12 mouse cellular contexts compared by ENCODE assay signal in the genomic region with DNA sequence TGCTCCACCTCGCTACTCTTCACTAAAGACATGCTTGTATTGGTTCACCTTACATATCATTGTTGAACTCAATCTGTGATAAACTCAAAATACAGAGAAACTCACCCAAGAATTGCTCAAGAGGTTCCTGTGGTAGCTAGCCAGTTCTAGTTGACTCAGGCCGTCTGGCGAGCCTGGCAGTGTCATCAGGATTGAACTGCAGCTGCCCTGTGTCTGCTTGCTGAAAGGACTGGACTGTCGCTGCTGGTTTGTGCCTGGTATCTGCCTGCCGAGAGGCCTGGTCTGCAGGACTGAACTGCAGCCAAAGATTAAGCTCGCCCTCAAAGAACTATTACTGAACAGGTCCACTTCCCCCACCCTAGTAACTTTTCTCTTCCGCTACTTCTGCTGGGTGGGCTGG. TPM values are rescaled to one million over a fixed set of nuclear protein-coding genes. Genes with fewer than 3 reads are reported as not detected.
DNase-seq lines count a peak whose midpoint lies in the region; ATAC-seq lines count a peak whose summit lies in the region.
"Had no signal": no experiment of that assay in that cellular context is flagged by ENCODE, and none has a peak within 500 bp of the region (broad histone marks: within the 10 kb centered on the region; RNA-seq: fewer than 3 reads in every experiment).

No protein-coding gene starts in this region.

- intact Hi-C loops in heart, postnatal 14 days (cut with DNase I): no loop called here

- no peaks in the 10 kb centered on the region for H3K27me3 ChIP-seq in limb, embryonic 12.5 days
- no peaks in the 10 kb centered on the region for H3K27me3 ChIP-seq in limb, embryonic 10.5 days (ENCODE audit: low read depth, poor library complexity, severe bottlenecking)
- no peaks in the 10 kb centered on the region for H3K27me3 ChIP-seq in embryonic facial prominence, embryonic 14.5 days (replicated peaks; ENCODE audit: control insufficient read depth, insufficient read depth, low read length)
- H3K27me3 ChIP-seq: forebrain, embryonic 12.5 days; midbrain, embryonic 12.5 days had no signal

- H3K9ac ChIP-seq in limb, embryonic 12.5 days (replicated peaks): no peak overlapping the region
- no peak overlapping the region for H3K9ac ChIP-seq in embryonic facial prominence, embryonic 14.5 days (ENCODE audit: low read depth, low read length)
- H3K9ac ChIP-seq: forebrain, embryonic 12.5 days; midbrain, embryonic 12.5 days had no signal

- 62% methylated on average over 7 of the region's 7 CpGs for WGBS in limb, embryonic 12.5 days
- 86% methylated on average over 7 of the region's 7 CpGs for WGBS in limb, embryonic 10.5 days
- WGBS in embryonic facial prominence, embryonic 14.5 days: 64% methylated on average over 7 of the region's 7 CpGs

- H3K4me2 ChIP-seq in limb, embryonic 12.5 days: no peak overlapping the region
- no peak overlapping the region for H3K4me2 ChIP-seq in embryonic facial prominence, embryonic 14.5 days (ENCODE audit: low read depth, low read length)
- H3K4me2 ChIP-seq: forebrain, embryonic 12.5 days; midbrain, embryonic 12.5 days had no signal

- H3K36me3 ChIP-seq in limb, embryonic 12.5 days: peaks cover 38% of the 10 kb centered on the region
- H3K36me3 ChIP-seq in limb, embryonic 10.5 days: peaks cover 55% of the 10 kb centered on the region
- peaks cover 25% of the 10 kb centered on the region for H3K36me3 ChIP-seq in embryonic facial prominence, embryonic 14.5 days (ENCODE audit: control insufficient read depth, insufficient read depth, low read length)

- H3K4me3 ChIP-seq in limb, embryonic 12.5 days (replicated peaks): no peak overlapping the region
- H3K4me3 ChIP-seq in limb, embryonic 10.5 days: no peak overlapping the region
- no peak overlapping the region for H3K4me3 ChIP-seq in embryonic facial prominence, embryonic 14.5 days (ENCODE audit: low read depth, low read length)
- H3K4me3 ChIP-seq: forebrain, embryonic 12.5 days; midbrain, embryonic 12.5 days had no signal

- H3K4me1 ChIP-seq in limb, embryonic 12.5 days (replicated peaks): peaks cover 11% of the 10 kb centered on the region
- no peaks in the 10 kb centered on the region for H3K4me1 ChIP-seq in limb, embryonic 10.5 days
- H3K4me1 ChIP-seq in embryonic facial prominence, embryonic 14.5 days (ENCODE audit: control insufficient read depth, insufficient read depth, low read length): no peaks in the 10 kb centered on the region
- H3K4me1 ChIP-seq: forebrain, embryonic 12.5 days; midbrain, embryonic 12.5 days had no signal

- ATAC-seq in limb, embryonic 12.5 days (ENCODE audit: insufficient number of reproducible peaks, insufficient read depth, low FRiP score, low TSS enrichment, low read depth): no peak; the same call in 1 of the 2 replicates
- peak; percentile 45; the same call in 1 of the 2 replicates for ATAC-seq in embryonic facial prominence, embryonic 14.5 days (ENCODE audit: low read depth)

- no peak for DNase-seq in limb, embryonic 10.5 days (ENCODE audit: low spot score)
- DNase-seq in embryonic facial prominence, embryonic 14.5 days (ENCODE audit: low spot score): peak; percentile 31
- peak; percentile 25 to 31 for DNase-seq in heart, postnatal 14 days
- DNase-seq in lung, postnatal 36 days: peak; percentile 38
- no peak for DNase-seq in spleen, adult 12 weeks (ENCODE audit: low spot score)
- no peak for DNase-seq in left cerebral cortex, adult 18-20 months (ENCODE audit: low spot score in 2 of 2)
- DNase-seq in embryo, embryonic 10.5 days (ENCODE audit: low spot score): no peak
- DNase-seq: cerebellum, adult 9-11 months; kidney, postnatal 14 days had no signal

- H3K9me3 ChIP-seq in limb, embryonic 12.5 days: no peaks in the 10 kb centered on the region
- no peaks in the 10 kb centered on the region for H3K9me3 ChIP-seq in limb, embryonic 10.5 days (replicated peaks)
- H3K9me3 ChIP-seq in embryonic facial prominence, embryonic 14.5 days (ENCODE audit: control insufficient read depth, low read length): no peaks in the 10 kb centered on the region
- H3K9me3 ChIP-seq: forebrain, embryonic 12.5 days; midbrain, embryonic 12.5 days had no signal

- H3K27ac ChIP-seq in limb, embryonic 12.5 days: peak overlapping the region; percentile 50; the same call in 1 of the 2 replicates
- H3K27ac ChIP-seq in limb, embryonic 10.5 days: no peak overlapping the region
- H3K27ac ChIP-seq in embryonic facial prominence, embryonic 14.5 days (replicated peaks; ENCODE audit: low read depth, low read length): peak overlapping the region; percentile 4; the same call in 1 of the 2 replicates
- H3K27ac ChIP-seq: forebrain, embryonic 12.5 days; midbrain, embryonic 12.5 days had no signal

RNA-seq across cellular contexts. Expression of a gene that starts 14.0 kb away (rescaled TPM):
- 27.9 and 36.4 TPM in 2 replicates for polyA plus RNA-seq in limb, embryonic 12.5 days (2016; fragmentation: Nextera tagmentation; extraction: Ambion mirVana)
- 20.5 and 29.4 TPM in 2 replicates for polyA plus RNA-seq in limb, embryonic 10.5 days (2016; fragmentation: Nextera tagmentation; extraction: Ambion mirVana)
- polyA plus RNA-seq in embryonic facial prominence, embryonic 14.5 days (2014; fragmentation: Nextera tagmentation; extraction: Ambion mirVana): 29.1 and 32.7 TPM in 2 replicates
- total RNA-seq in heart, postnatal 14 days (2021): 10 to 100 TPM; 23.0 to 25.3 TPM
- total RNA-seq in left cerebral cortex, adult 18-20 months (2021): 10 to 100 TPM; 16.1 to 17.6 TPM

Comparison
In these comparisons a context has a peak if more than half of its experiments do, and no peak if none do; other contexts are left out.
1. DNase-seq: peak in embryonic facial prominence, embryonic 14.5 days (single experiment), heart, postnatal 14 days (2 of 2) and lung, postnatal 36 days (single experiment); none in limb, embryonic 10.5 days (single experiment), spleen, adult 12 weeks (single experiment), left cerebral cortex, adult 18-20 months (0 of 2) and embryo, embryonic 10.5 days (single experiment).